Mouse (Mus musculus) heart, adult 2 months (tissue): ENCODE results near the gene Vamp4.

ENCODE experiments used
- CTCF ChIP-seq: fragments of 200-600 bp; IDR thresholded peaks from 2 replicates; pipeline ENCODE4 v1.8.1; 2022; ENCODE audit warnings: antibody characterized with exemption, mild to moderate bottlenecking, moderate library complexity
- EP300 ChIP-seq: fragments of 200-500 bp; IDR thresholded peaks from 2 replicates; pipeline ENCODE4 v1.6.1; 2011; ENCODE audit warnings: low read depth, low read length, control low read depth; ENCODE audit not compliant: insufficient read depth
- POLR2A ChIP-seq: fragments of 200-500 bp; IDR thresholded peaks from 2 replicates; pipeline ENCODE4 v1.6.1; 2011; ENCODE audit warnings: mild to moderate bottlenecking, low read depth, low read length, control low read depth; ENCODE audit not compliant: insufficient read depth

GRCm38 (mm10) chr1:162639861-162640260 is 69.5 kb downstream of the Vamp4 start:
- TF ChIP-seq CTCF = no peak
- no peak for TF ChIP-seq POLR2A
- TF ChIP-seq EP300 = no peak
